Mouse (Mus musculus) lung, postnatal 10 days (tissue): ENCODE data around the gene Cpsf2.

Source experiments
- DNase-seq: peaks from one replicate; pipeline ENCODE4 v3.0.0; 2021

The Cpsf2 gene

GRCm38 (mm10) chr12:101981559-101981958 is 5.8 kb downstream of the Cpsf2 start:
- no peak for DNase-seq

DNA sequence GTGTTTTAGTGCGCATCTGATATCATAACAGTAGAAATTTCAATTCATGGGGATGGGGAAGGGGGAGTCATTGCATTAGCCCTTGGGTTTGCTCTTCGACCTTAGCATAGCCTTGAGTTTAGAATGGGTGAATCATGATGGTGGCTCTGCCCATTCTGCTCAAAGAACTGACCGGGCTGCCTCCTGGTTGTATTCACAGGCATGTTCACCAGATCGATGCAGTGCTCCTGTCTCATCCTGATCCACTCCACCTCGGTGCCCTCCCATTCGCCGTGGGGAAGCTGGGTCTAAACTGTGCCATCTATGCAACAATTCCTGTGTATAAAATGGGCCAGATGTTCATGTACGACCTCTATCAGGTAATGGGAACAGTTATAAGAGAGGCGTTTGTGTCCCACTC is 7.2 kb downstream of the Cpsf2 start:
- no peak for DNase-seq

DNA sequence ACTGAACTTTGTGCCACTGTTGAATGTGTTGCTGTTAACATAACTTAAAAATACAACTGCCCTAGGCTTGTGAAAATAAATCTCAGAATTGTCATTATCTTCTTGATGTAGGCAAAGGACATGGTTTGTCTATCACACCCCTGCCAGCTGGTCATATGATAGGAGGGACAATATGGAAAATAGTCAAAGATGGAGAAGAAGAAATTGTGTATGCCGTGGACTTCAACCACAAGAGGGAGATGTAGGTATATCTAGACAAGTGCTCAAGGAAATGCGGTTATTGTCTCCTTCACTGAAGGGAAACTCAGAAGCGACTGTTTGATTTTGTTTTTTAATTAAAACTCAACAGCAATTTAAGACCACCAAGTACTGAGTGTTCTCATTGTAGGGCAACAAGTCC is 9.3 kb downstream of the Cpsf2 start:
- peak; percentile 41 for DNase-seq

DNA sequence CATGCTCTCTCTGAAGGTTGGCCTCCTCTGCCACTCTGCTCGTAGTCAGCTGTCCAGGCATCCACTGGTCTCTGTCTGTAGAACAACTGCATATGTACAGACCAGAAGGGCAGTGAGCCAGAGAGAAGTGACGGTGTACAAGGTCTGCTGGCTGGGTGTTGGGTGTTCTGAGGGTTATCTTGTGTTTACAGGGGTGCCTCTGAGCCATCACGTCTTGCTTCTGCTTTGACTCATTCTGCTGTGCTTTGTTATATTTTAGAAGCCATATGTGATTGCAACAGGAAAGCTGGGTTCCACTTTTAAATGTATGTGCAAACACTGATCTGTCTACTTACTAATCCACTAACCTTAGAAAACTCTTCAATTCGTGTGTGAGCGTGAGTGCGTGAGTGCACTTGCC is 11.9 kb downstream of the Cpsf2 start:
- DNase-seq: no peak

GRCm38 (mm10) chr12:101994576-101995467 is 19.0 kb downstream of the Cpsf2 start:
- no peak for DNase-seq

GRCm38 (mm10) chr12:101998929-101999328 is 23.1 kb downstream of the Cpsf2 start:
- no peak for DNase-seq

DNA sequence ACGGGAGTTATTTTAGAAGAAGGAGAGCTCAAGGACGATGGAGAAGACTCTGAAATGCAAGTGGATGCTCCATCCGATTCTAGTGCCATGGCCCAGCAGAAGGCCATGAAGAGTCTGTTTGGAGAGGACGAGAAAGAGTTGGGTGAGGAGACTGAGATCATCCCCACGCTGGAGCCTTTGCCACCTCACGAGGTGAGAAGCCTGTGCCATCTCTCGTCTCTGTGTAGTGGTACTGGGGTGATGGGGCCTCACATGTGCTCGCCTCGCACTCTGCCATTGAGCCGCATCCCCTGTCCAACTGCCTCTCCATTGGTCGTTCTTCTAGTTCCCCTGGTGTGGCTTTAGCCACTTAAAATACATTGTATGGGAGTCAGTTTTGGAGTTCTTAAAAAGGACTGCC is 25.0 kb downstream of the Cpsf2 start:
- no peak for DNase-seq

DNA sequence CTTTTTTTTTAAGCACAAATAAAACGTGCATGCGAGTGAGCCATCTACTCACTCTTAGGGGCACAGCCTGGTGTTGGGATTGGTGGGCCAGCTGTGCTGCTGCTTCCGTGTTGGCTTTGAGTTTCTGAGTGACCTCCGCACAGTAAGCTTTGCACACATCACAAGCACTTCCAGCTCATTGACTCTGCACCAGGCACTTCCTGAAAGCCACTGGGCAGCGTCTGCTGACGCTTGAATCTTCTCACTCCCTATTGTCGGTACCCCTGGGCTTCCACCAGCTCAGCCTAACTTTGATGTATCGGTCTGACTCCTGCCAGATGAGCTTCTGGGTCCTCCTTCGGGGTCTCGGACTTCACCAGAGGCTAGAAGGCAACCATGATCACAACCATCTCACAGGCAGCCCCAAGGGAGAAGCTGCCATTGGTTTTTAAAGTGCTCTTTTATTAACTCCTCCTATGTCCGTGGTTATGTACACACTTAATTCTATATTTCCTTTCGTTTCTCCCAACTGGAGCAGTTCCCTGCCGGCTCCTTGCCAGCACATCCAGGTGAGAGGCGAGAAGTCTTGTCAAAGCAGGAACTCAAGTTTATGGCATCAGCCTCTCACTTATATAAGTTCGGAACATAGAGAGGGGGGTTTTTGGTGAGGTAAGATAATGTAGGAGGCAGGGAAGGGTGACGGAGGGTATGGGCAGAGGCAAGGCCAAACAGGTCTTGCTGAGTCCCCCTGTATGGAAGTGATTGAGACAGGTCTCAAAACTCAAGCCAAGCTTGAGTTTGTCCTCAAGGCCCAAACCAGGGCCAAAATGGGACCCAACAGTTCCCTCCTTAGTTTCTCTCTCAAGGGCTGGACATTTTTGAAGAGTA is 32.6 kb downstream of the Cpsf2 start:
- peak; percentile 6 for DNase-seq

GRCm38 (mm10) chr12:102009551-102009950 is 33.8 kb downstream of the Cpsf2 start:
- no peak for DNase-seq

DNA sequence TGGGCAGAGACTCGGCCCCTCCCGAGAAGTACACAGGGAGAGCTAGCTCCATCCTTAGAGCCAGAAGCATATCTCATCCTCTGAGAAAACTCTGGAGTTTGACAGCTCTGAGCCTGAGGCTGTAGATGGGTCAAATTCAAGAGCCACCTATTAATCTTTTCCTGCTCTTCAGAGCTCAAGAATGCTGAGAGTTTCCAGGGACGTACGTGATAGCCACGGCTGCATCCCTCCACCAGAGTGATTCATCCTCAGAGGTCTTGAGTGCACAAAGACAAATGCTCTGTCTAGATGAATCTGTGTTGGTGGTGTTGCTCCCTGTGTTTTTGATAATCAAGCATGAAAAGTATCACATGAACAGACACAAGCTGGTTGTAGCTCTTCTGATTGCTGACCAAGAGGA is 38.6 kb downstream of the Cpsf2 start:
- DNase-seq: no peak

DNA sequence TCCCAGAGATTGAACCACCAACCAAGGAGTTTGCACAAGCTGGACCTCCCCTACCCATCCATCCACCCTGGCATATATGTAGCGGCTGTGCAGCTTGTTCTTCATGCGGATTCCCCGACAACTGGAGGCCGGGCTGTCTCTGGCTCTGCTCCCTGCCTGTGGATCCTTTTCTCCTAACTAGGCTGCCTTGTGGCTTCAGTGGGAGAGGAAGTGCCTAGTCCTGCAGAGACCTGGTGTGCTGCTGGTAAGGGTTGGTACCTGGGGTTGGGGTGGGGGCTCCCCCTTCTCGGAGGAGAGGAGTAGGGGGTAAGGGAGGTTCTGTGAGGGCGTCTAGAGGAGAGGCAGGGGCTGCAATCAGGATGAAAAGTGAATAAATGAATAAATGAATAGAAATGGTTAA is 39.3 kb downstream of the Cpsf2 start:
- DNase-seq: no peak

- no peak for DNase-seq
These were observed 46.1 kb downstream of the Cpsf2 start for GRCm38 (mm10) chr12:102021923-102022322.

DNA sequence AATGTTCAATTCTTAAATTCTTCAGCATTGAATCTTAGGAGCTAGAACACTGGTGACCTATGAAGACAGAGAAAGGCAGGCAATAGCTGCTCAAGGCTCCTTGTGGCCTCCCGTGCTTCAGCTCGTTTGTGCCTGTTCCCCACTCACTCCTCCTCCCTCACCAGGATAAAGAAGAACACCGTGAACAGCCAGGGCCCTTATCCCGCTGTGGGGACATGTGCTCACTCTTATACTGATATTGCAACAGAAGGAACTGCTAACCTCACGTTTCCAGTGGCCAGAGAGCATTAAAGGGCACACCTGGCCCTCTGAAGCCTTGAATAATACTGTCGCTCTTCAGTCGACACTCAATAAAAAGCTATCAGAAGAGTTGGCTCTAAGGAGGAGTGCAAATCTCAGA is 53.4 kb downstream of the Cpsf2 start:
- DNase-seq: peak; percentile 5

- no peak for DNase-seq
These were observed 54.2 kb downstream of the Cpsf2 start for GRCm38 (mm10) chr12:102029892-102030446.

DNA sequence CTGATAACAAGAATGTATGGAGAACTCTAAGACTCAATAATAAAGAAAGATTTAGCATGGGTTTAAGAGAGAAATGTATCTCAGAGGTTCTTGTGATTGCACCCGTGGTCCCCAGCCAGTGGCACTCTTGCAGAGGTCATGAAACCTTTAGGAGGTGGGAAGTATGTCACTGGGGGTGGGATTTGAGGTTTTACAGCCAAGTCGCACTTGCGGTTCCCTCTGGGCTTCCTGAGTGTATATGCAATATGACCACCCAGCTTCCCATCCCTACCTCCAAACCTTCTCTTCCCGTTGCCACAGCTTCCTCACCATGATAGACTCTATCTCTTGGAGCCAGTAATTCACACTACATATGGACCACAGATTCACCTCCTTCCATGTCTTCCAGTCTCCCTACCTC is 59.1 kb downstream of the Cpsf2 start:
- DNase-seq: no peak

- DNase-seq: no peak
These were observed 64.1 kb downstream of the Cpsf2 start for GRCm38 (mm10) chr12:102039861-102040260.

DNA sequence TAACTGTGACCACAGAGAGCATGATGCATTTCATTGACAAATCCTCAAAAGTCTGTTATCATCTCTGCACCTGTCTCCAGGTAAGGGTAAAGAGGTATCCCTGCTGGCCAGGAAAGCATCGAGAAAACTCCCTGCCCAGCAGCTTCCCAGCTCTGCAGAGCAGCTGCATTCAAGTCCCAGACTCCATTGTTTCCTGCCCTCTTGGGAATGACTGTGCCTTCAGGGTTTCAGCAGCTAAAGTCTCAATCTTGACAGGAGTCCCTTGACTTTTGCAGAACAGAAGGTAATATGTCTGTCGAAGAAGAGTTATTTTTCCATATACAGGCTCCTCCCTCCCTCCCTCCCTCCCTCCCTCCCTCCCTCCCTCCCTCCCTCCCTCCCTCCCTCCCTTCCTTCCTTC is 65.9 kb downstream of the Cpsf2 start:
- DNase-seq: no peak

DNA sequence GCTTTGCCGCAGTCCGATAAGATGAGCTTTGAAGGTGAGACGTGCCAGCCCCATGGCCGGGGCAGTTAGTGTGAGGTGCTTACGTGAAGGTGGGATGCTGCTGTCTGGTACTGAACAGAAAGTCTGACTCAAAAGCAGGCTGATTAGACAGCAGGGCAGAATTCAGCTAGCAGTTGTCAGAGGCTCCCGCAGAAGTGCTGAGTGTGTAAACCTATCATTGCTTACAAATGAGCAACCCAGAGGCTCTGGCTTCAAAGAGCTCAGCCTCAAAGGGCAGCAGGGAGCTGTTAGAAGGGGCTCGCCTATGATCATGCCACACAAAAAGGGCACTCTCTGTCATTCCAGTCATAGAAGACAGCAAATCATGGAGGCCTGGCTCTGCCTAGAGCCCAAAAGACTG is 66.5 kb downstream of the Cpsf2 start:
- no peak for DNase-seq

DNA sequence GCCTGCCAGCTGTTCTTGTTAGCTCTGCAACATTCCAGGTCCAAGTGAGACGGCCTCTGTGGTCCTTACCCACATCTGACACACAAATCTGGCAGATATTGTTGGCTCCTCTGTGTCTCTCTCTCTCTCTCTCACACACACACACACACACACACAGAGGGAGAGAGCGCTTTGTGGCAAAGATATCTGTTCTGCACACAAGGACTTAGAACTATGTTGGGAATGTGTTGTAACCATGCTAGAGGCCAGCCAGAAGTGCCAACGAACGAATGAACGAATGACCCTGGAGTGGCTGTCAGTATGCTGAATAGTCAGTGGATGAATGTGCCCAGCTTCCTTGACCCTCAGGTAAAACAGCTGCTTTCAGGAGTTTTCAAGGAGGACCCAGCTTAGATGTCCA is 68.1 kb downstream of the Cpsf2 start:
- peak; percentile 8 for DNase-seq

GRCm38 (mm10) chr12:102054155-102054554 is 78.4 kb downstream of the Cpsf2 start:
- DNase-seq: no peak

DNA sequence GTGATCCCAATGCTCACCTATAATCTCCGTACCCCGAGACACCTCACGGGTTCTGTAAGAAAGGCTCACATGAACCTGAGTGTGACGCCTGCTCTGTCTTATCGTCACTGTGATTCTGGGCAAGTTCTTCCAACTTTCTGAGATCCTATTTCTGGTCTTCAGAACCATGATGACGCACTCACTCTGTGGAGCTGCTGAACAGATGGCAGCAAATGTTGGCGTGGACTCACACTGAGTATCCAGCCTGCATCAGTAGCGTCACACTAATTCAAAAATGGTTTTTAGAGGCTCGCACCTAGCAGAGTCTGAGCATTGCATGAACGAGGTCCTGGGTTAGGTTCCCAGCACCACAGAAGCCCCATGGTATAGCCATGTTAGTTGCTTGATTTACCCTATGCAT is 80.0 kb downstream of the Cpsf2 start:
- no peak for DNase-seq
